Mouse (Mus musculus) hindlimb bud, embryonic 11.5 days (tissue): ENCODE data around the gene Med26.

Experiments
- DNase-seq: peaks from one replicate; pipeline ENCODE4 v3.0.0-alpha.2; 2012; ENCODE audit warnings: low read depth, low spot score; ENCODE audit errors: extremely low spot score

Gene Med26

GRCm38 (mm10) chr8:72548644-72549313, 709 bp upstream of the Med26 start:
- DNase-seq = no peak

GRCm38 (mm10) chr8:72547122-72547801, 808 bp downstream of the Med26 start:
- no peak for DNase-seq

GRCm38 (mm10) chr8:72539234-72539633, 8.8 kb downstream of the Med26 start:
- no peak for DNase-seq

GRCm38 (mm10) chr8:72534888-72535287, 13.2 kb downstream of the Med26 start:
- DNase-seq = no peak

- DNase-seq = no peak
These were observed 16.0 kb downstream of the Med26 start for GRCm38 (mm10) chr8:72532103-72532502.

GRCm38 (mm10) chr8:72521888-72522287, 26.2 kb downstream of the Med26 start:
- no peak for DNase-seq

GRCm38 (mm10) chr8:72517421-72517988, 30.6 kb downstream of the Med26 start:
- no peak for DNase-seq

GRCm38 (mm10) chr8:72513158-72513557, 34.9 kb downstream of the Med26 start:
- DNase-seq = no peak

- no peak for DNase-seq
These were observed 35.4 kb downstream of the Med26 start for GRCm38 (mm10) chr8:72512648-72513047.

GRCm38 (mm10) chr8:72507505-72507904, 40.6 kb downstream of the Med26 start:
- no peak for DNase-seq

GRCm38 (mm10) chr8:72504637-72505314, 43.3 kb downstream of the Med26 start:
- no peak for DNase-seq

- no peak for DNase-seq
These were observed 43.9 kb downstream of the Med26 start for GRCm38 (mm10) chr8:72504137-72504536.

GRCm38 (mm10) chr8:72500521-72500931, 47.5 kb downstream of the Med26 start:
- DNase-seq = no peak

GRCm38 (mm10) chr8:72499521-72500284, 48.4 kb downstream of the Med26 start:
- DNase-seq = no peak

GRCm38 (mm10) chr8:72498527-72498926, 49.5 kb downstream of the Med26 start:
- no peak for DNase-seq

GRCm38 (mm10) chr8:72497911-72498310, 50.2 kb downstream of the Med26 start:
- no peak for DNase-seq

- no peak for DNase-seq
These were observed 51.9 kb downstream of the Med26 start for GRCm38 (mm10) chr8:72496217-72496616.

GRCm38 (mm10) chr8:72495411-72496111, 52.5 kb downstream of the Med26 start:
- no peak for DNase-seq

- no peak for DNase-seq
These were observed 54.7 kb downstream of the Med26 start for GRCm38 (mm10) chr8:72493381-72493780.

- peak; percentile 93 for DNase-seq
These were observed 55.4 kb downstream of the Med26 start for GRCm38 (mm10) chr8:72492622-72493081.
